Mouse (Mus musculus): ENCODE data around the gene Kptn.

Gene Kptn

DNA sequence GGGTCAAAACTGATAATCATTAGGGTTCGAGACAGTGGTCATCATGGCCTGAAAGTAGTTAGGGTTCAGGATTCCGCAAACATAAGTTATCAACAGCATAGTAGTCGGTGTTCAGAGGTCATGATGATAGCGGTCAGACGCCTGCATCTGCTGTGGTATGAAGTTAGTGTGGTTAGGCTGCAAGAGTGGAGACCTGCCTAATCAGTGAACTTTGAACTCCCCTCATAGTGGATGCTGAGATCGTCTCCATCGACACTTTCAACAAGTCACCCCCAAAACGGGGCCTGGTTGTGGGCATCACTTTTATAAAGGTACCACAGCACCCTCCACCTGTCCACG lies 536 bp downstream of the Kptn start:
- DNase-seq (ENCODE audit: low spot score): no peak

DNA sequence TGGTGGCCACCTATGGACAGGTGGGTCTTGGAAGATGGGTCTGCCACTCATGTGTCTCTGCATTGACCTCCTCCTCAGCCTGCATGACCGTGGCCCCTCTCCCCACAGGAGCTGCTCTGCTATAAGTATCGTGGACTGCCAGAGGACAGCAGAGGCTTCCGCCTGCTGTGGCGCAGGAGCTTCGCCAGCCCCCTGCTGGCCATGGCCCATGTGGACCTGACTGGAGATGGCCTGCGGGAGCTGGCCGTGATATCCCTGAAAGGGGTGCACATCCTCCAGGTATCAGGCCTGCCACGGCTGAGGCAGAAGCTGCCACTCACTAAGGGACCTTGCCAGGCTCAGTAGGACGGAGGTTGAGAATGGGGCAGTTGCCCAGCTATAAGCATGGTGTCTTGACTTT lies 6.1 kb downstream of the Kptn start:
- DNase-seq (ENCODE audit: low spot score): no peak

DNA sequence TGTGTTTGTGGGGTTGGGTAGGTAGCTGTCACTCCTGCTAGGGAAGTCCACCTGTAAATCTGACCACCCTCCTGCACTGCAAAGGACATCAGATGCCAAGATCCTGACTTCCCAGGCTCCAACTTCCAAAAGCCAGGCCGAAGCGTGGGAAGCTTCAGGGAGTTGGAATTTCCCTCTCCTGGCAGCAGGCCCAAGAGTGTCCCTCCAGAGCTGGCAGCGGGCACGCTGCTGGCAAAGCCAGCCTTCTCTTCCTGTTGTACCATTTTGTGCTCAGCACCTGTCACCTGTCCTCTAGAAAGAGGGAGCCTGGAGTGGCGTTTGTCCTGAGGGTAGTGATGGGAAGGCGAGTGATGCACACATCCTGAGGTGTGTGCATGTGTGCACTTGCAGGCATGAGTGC lies 8.6 kb downstream of the Kptn start:
- no peak for DNase-seq (ENCODE audit: low spot score)

DNA sequence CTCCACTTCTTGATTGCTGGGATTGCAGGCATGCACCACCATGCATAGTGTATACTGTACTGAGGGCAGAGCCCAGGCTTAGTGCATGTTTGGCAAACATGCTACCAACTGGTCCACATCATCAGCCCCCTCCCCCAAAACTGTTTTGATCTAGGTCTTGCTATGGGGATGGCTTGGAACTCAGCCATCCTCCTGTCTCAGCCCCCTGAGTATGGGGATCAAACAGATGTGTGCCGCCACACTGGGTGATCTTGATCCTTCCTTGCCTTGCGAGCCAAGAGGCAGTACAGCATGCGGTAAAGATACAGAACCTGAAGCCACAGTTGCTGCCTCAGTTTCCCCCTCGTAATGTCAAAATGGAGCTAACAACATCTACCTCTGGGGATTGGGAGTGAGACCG lies 9.2 kb downstream of the Kptn start:
- DNase-seq (ENCODE audit: low spot score): no peak

GRCm38 (mm10) chr7:16129421-16129845 lies 9.7 kb downstream of the Kptn start, which contains the start of gene Slc8a2:
TSS of gene Slc8a2 (plus strand) at chr7:16129826.
- DNase-seq (ENCODE audit: low spot score): peak; percentile 73

DNA sequence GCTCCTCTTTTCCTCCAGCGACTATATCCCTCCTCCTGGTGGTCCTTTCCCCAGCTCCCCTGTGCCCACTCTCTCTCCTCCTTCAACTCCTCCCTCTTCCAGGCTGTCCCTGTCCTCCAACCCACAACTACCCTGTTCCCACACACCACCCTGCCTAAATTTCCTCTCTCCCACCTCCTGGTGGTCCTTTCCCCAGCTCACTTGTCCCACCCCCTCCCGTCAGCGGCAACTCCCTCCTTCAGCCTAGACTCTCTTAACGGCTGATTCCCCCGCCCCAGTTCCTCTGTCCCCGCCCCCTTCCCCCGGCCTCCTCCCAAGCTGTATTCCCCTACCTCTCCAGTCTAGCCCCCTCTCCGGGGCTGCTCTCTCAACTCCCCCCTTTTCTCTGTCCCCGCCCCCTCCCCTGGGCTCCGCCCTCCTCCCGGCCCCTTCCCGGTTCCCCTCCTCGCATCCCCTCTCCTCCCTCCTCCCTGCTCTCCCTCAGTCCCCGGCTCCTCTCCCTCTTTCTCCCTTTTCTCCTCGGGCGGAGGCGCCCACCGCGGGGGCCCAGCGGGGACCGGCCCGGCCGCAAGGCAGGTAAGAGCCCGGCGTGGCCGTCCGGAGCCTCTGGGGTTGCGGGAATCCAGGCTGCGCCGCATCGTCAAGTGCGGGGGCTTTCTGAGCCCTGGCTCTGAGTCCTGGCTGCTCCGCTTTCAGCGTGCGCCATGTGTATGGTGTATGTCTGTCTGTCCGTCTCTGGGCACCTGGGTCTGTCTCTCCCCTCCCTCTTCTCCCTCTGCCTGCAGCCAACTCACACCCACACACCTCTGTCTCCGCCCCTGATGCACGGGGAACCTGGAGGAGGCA lies 10.4 kb downstream of the Kptn start:
- DNase-seq (ENCODE audit: low spot score): peak; percentile 75

DNA sequence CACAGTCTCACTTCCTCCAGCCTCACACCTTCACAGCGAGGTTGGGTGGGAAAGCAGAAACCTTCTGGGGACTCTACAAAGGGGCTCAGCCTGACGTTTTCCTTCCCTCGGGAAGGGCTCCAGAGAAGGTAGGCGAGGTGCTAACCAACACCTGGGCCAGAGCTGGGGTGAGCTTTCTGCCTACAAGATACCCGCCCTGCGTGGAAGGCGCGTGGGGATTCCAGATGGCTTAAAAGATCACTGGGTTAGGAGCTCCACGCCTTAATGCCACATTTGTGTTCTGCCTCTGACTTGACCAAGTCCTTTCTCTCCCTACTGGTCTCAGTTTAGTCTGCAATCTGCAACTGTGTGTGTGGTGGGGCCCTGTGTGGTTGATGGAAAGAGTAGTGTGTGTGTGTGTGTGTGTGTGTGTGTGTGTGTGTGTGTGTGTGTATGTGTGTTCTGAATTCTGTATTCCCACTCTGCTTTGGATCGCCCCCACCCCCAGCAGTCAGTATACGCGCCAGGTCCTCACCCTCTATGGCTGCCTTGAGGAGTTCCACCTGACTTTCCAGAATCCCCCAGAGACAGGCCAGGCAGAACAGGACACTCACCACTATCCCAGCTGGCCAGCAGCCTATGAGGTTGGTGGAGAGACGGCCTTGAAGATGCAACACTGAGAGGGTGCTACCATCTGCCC lies 11.4 kb downstream of the Kptn start:
- no peak for DNase-seq (ENCODE audit: low spot score)

DNA sequence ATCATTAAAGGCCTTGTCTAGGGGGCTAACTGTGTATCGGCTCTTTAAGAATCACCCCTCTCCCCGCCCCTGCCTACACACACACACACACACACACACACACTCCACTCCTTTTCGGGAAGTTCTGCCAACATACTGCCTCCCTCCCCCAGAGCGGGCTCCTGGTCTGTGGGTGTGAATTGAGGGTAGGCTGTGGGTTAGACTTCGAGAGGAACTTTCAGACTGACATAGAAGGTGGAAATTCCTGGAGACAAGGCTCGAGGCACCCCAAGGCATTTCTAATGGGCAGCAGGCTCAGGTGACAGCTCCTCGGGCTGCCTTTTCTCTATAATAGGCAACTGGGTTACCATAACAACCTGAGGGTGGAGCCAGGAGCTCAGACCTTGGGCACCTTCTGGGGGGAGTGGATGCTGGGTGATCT lies 12.5 kb downstream of the Kptn start:
- no peak for DNase-seq (ENCODE audit: low spot score)

DNA sequence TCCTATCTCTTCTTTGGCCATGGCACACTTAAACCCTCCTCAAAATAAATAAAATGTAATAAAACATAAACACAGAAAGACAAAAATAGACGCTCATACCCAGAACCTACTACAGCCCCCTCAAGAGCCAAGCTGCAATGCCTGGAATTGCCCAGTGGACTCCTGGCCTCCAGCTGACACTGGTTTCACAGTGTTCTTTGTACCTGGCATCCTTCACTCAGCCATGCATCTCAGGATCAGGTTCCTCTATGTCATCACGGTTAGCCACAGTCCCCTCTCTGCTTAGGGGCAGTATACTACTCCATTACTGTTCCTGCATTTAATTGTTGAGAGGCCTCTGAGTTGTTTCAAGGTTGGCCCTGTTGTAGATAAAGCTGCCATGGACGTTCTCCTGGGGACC lies 13.2 kb downstream of the Kptn start:
- no peak for DNase-seq (ENCODE audit: low spot score)

- DNase-seq (ENCODE audit: low spot score): no peak
Measured at GRCm38 (mm10) chr7:16133691-16134090, 14.0 kb downstream of the Kptn start.

- no peak for DNase-seq (ENCODE audit: low spot score)
Measured at GRCm38 (mm10) chr7:16134951-16135392, 15.3 kb downstream of the Kptn start.

- DNase-seq (ENCODE audit: low spot score): no peak
Measured at GRCm38 (mm10) chr7:16146489-16147410, 27.1 kb downstream of the Kptn start.

DNA sequence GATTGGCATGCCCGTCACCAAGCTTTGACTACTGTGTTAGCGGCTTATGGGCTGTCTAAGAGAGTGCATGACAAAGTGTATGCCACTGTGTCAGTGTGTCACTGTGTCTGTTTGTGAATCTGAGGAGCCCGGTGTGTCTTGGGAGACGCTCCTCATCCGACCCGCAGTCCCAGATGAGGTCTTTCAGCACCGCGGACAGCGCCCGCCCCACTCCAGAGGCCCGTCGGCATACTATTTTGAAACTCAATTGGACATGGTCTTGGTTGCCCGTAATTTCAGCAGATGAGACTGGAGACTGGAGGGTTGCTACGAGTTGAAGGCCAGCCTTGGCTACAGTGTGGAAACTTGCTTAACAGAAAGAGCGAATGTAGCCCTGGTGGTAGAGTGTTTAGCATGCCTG lies 27.9 kb downstream of the Kptn start:
- peak; percentile 36 for DNase-seq (ENCODE audit: low spot score)

GRCm38 (mm10) chr7:16149241-16149640 lies 29.5 kb downstream of the Kptn start:
- DNase-seq (ENCODE audit: low spot score): no peak

DNA sequence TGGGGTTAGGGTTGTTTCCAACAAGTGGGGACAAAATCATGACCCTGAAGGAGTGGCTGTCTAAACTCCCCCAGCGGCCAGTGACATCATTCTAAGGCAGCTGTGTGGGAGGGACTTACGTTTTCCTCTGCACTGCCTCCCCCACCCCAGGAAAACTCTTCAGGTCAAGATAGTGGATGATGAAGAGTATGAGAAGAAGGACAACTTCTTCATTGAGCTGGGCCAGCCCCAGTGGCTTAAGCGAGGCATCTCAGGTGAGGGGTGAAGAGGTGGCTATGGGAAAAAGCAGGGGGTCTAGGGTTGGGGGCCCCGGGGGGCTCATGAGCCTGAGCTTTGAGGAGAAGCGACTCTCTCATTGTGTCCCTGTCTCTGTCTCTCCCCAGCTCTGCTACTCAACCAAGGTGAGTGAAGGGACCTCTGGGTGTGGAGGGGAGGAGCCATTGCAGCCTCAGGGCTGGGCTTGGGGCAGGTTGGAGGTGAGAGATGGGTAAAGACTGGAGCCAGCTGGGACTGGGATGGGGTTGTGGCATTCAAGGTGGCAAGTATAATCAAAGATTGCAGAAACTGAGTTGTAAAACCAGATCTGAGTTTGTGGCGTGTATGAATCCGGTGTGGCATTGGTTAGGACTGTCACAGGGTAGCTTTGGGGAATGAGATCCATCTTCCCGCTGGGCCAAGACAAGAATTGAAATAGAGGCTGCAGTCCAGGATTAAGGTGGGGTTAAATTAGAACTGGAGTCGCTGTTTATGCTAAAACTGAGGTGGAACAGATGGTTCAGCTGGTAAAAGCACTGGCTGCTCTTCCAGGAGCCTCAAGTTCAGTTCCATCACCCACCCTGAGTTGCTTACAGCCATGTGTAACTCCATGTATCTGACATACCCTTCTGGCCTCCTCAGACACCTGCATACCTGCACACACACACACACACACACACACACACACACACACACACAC lies 30.8 kb downstream of the Kptn start:
- DNase-seq (ENCODE audit: low spot score): no peak

DNA sequence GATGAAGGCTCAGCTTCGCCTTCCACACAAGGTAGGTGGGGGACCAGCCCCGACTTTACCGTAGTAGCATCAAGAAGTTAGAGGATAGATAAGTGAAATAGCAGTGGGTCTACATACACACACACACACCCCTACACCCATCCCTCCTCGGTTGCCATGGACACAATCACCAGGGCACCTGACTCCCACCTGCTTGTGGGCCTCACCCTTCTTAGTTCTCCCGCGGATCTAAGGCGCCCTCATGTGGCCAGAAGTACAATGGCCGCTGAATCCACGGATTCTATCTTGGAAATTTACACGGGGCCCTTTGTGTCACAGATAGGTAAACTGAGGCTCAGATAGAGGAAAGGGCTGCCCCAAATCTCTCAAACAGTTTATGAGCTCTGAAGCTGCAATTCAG lies 33.8 kb downstream of the Kptn start:
- peak; percentile 10 for DNase-seq (ENCODE audit: low spot score)

DNA sequence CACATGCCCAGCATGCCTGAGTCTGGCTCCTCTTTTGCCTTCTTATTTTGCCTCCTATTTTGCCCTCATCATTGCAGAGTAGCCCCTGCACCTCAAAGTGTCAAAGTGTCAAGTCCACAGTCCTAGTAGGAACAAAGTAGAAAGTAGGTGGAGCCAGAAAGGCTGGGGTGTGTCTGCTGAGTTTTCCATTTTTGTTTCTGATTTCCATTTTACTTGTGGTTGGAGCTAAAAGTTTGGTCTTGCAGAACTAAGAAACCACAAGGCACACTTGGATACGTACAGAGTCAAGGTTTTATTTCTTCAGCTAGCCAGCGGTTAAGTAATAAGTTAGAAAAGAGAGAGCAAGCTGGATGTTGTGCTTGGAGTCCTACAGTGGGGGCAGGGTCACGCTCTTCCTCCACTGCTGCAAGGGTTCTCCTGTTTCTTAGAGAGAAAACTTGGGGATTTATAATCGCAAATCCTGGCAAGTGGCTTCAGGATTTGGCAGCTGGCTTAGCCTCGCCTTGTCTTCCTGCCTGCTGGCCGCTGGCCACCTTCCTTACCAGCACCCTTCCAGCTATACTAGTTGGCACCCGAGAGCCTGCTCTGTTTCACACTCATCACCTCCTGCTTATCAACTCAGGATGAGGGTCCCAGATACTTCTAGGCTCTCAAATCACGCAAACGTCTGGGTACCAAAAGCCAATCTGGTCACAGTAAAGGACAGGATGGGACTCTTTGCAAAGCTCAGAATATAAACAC lies 35.6 kb downstream of the Kptn start:
- no peak for DNase-seq (ENCODE audit: low spot score)

DNA sequence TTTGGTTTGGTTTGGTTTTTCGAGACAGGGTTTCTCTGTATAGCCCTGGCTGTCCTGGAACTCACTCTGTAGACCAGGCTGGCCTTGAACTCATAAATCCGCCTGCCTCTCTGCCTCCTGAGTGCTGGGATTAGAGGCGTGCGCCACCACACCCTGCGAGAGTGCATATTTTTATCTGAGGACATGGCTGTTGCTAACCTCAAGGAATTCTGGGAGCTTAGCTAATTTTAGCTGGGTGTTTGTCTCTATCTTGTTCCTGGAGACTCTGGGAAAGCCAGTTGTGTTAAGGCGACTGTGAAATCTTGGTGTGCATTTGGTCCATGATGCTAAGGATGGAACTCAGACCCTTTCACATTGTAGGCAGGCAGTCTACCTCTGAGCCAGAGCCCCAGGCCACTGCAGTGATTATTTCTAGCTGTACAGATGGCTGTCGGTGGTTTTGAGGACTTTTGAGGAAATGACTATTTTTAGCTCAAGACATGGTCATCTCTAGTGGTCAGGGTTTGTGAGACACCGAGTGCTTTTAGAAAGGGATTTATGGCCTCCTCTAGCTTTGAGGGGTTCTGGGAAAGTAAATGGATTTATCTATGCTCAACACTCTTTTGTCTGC lies 36.5 kb downstream of the Kptn start:
- no peak for DNase-seq (ENCODE audit: low spot score)

DNA sequence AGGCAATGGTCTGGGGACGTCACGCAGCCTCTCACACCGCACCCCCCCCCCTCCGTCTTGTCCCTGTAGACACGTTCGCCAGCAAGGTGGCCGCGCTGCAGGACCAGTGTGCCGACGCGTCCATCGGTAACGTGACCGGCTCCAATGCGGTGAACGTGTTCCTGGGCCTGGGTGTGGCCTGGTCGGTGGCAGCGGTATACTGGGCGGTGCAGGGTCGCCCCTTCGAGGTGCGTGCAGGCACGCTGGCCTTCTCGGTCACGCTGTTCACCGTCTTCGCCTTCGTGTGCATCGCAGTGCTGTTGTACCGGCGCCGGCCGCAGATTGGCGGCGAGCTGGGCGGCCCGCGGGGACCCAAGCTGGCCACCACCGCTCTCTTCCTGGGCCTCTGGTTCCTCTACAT lies 39.0 kb downstream of the Kptn start:
- DNase-seq (ENCODE audit: low spot score): no peak

DNA sequence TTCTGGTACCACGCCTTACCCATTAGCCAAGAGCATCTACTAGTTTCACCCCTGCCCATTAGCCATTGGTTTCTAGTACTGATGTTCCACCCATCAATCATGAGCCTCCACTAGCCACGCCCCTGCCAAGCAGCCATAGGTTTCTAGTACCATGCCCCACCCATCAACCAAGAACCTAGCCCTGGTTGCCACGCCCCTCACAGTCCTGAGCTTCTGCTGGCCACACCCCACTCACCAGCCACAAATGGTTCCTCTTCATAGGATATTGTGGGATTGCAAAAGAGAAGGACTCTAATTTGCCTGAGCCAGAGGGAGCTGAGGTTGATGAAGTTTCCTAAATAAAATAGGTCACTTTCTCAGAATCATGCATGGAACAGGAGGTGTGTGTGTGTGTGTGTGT lies 41.0 kb downstream of the Kptn start:
- no peak for DNase-seq (ENCODE audit: low spot score)

All from yolk sac, embryonic 10.5 days (tissue).